Mouse (Mus musculus) heart, embryonic 16.5 days (tissue): ENCODE data around the gene Slc16a5. TPM values are rescaled to one million over a fixed set of nuclear protein-coding genes. Genes with fewer than 3 reads are reported as not detected.
"Not testable (repeated sequence)": the region's sequence is repeated elsewhere in the genome, so short reads cannot be mapped to it uniquely, and the experiment has no call there.

Experiments
- ATAC-seq: fragments of 200-750 bp; cut with Nextera tagmentation; replicated peaks from 2 replicates; pipeline ENCODE4 v1.8.0; 2017; ENCODE audit warnings: moderate number of reproducible peaks; ENCODE audit not compliant: insufficient read depth, low FRiP score; ENCODE audit errors: extremely low read depth
- H3K27ac ChIP-seq: fragments of 300-500 bp; sonication (generic); 2 replicates; pipeline ENCODE4 v1.5.1; 2014; ENCODE audit warnings: mild to moderate bottlenecking, low read length, control low read depth, moderate library complexity
- H3K27me3 ChIP-seq: fragments of 300-500 bp; sonication (generic); 2 replicates; pipeline ENCODE4 v1.6.1; 2014; ENCODE audit warnings: low read length, mixed read lengths; ENCODE audit not compliant: control insufficient read depth, insufficient read depth
- H3K36me3 ChIP-seq: fragments of 300-500 bp; sonication (generic); 2 replicates; pipeline ENCODE4 v1.6.1; 2014; ENCODE audit not compliant: control insufficient read depth, insufficient read depth
- H3K4me1 ChIP-seq: fragments of 300-500 bp; sonication (generic); 2 replicates; pipeline ENCODE4 v1.6.1; 2014; ENCODE audit warnings: low read length, mixed read lengths; ENCODE audit not compliant: control insufficient read depth, insufficient read depth
- H3K4me2 ChIP-seq: fragments of 300-500 bp; sonication (generic); 2 replicates; pipeline ENCODE4 v1.6.1; 2014; ENCODE audit warnings: low read depth, mild to moderate bottlenecking, control low read depth, low read length
- H3K4me3 ChIP-seq: fragments of 300-500 bp; sonication (generic); 2 replicates; pipeline ENCODE4 v1.5.1; 2014; ENCODE audit warnings: mild to moderate bottlenecking, control low read depth, low read length
- H3K9ac ChIP-seq: fragments of 300-500 bp; sonication (generic); 2 replicates; pipeline ENCODE4 v1.6.1; 2014; ENCODE audit warnings: low read length, control low read depth
- H3K9me3 ChIP-seq: fragments of 300-500 bp; sonication (generic); replicated peaks from 2 replicates; pipeline ENCODE4 v1.6.1; 2016; ENCODE audit warnings: low read length; ENCODE audit not compliant: control insufficient read depth
- WGBS: fragments of 180-500 bp; shearing (Covaris S2); extraction: QIAGEN DNeasy Blood & Tissue Kit; methylation state at CpG from one replicate; pipeline ENCODE4 v1.1.7; 2014; 5-methylcytosine and 5-hydroxymethylcytosine counted together
- polyA plus RNA-seq: library from polyadenylated mRNA; unstranded; fragments of >200 nt; fragmentation: Nextera tagmentation; extraction: Ambion mirVana; gene quantifications from 2 replicates; pipeline ENCODE4 v1.2.1, GENCODE M21; 2015

Gene Slc16a5
- polyA plus RNA-seq, 1 experiment from 2014 or later, result 12.9 TPM

DNA sequence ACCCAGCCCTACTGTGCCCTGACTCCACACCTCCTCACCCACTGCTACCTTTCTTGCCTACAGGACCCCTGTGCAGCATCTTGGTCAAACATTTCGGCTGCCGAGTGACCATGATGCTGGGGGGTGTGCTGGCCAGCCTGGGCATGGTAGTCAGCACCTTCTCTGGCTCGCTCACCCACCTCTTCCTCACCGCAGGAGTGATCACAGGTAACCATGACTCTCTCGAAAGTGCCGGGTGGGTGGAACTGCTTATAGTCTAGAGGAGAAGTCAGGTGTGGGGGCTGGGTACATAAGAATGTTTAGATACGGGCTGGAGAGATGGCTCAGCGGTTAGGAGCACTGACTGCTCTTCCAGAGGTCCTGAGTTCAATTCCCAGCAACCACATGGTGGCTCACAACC is 2.6 kb downstream of the Slc16a5 start:
- no peaks in the 10 kb centered on the region for H3K9me3 ChIP-seq
- WGBS, result 86% methylated on average over 8 of the region's 8 CpGs
- H3K4me3 ChIP-seq, result peak overlapping the region; percentile 30
- ATAC-seq, result no peak
- peaks cover 3% of the 10 kb centered on the region; the same call in 1 of the 2 replicates for H3K4me1 ChIP-seq
- no peaks in the 10 kb centered on the region for H3K27me3 ChIP-seq
- H3K27ac ChIP-seq, result no peak overlapping the region; the same call in 1 of the 2 replicates
- H3K4me2 ChIP-seq, result peak overlapping the region; percentile 18; the same call in 1 of the 2 replicates
- H3K36me3 ChIP-seq, result no peaks in the 10 kb centered on the region
- H3K9ac ChIP-seq, result no peak overlapping the region; the same call in 1 of the 2 replicates

DNA sequence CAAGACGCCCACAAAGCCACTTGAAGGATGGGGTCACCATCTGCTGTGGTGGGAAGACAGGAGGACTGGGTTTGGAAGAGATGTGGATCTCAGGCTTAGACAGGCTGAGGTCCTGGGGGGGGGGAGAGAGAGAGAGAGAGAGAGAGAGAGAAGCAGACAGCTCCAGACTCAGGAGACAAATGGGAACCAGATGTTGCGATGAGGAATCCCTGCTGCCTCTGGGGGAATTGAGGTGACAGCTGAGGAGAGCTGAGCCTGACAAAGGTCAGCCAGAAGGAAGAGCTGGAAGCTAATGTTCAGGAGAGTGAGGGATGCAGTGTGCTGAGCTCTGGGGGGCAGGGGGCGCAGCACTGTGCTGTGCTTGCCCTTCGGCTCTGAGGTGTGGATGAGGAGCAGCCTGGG is 4.9 kb downstream of the Slc16a5 start:
- Histone ChIP-seq H3K4me3 (no peak overlapping the region), H3K9ac (no peak overlapping the region), H3K4me2 (no peak overlapping the region), H3K9me3 (no peaks in the 10 kb centered on the region), H3K36me3 (no peaks in the 10 kb centered on the region), H3K27me3 (no peaks in the 10 kb centered on the region), H3K27ac (no peak overlapping the region), H3K4me1 (peaks cover 3% of the 10 kb centered on the region; the same call in 1 of the 2 replicates)
- 38% methylated on average over 4 of the region's 4 CpGs for WGBS
- ATAC-seq, result no peak

- no peaks in the 10 kb centered on the region for H3K9me3 ChIP-seq
- no peak overlapping the region for H3K27ac ChIP-seq
- no peak overlapping the region for H3K4me2 ChIP-seq
- H3K9ac ChIP-seq, result no peak overlapping the region
- H3K27me3 ChIP-seq, result no peaks in the 10 kb centered on the region
- peaks cover 13% of the 10 kb centered on the region for H3K4me1 ChIP-seq
- H3K4me3 ChIP-seq, result no peak overlapping the region
- 71% methylated on average over 7 of the region's 7 CpGs for WGBS
- H3K36me3 ChIP-seq, result no peaks in the 10 kb centered on the region
- no peak for ATAC-seq
Observed at GRCm38 (mm10) chr11:115472183-115472582, 9.9 kb downstream of the Slc16a5 start.

DNA sequence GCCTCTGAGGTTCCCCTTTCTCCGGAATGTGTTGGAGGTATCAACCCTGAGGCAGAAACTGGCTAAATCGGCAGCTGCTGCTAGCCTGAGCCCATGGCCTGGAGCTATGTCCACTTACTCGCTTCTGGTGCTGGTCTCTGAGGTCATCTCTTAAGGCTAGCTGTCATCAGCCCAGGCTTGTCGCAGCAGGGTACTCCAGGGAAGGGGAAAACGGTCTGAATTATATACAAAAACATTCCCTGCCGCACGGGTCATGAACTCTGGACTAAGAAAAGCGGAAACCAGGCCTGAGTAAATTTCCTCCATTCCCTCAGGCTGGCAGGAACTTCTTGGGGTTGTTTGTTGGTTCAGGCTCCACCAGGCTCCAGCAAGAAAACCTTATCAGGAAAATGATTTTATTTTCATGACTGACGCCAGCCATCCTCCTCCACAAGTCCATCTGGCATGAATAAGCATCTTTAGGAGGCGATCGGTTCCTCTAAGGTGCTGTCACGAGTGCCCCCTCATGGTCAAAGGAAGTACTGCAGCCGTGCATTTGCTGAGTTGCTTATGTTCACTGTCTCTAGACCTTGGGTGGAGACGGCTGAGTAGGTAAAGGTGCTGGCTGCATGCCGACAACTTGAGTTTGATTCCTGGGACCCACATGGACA is 11.5 kb downstream of the Slc16a5 start:
- H3K36me3 ChIP-seq, result no peaks in the 10 kb centered on the region
- no peaks in the 10 kb centered on the region for H3K27me3 ChIP-seq
- peak; percentile 46 for ATAC-seq
- H3K4me1 ChIP-seq, result peaks cover 13% of the 10 kb centered on the region
- no peaks in the 10 kb centered on the region for H3K9me3 ChIP-seq
- no peak overlapping the region for H3K9ac ChIP-seq
- 14% methylated on average over 15 of the region's 15 CpGs for WGBS
- H3K27ac ChIP-seq, result peak overlapping the region; percentile 80
- no peak overlapping the region for H3K4me3 ChIP-seq
- H3K4me2 ChIP-seq, result no peak overlapping the region

DNA sequence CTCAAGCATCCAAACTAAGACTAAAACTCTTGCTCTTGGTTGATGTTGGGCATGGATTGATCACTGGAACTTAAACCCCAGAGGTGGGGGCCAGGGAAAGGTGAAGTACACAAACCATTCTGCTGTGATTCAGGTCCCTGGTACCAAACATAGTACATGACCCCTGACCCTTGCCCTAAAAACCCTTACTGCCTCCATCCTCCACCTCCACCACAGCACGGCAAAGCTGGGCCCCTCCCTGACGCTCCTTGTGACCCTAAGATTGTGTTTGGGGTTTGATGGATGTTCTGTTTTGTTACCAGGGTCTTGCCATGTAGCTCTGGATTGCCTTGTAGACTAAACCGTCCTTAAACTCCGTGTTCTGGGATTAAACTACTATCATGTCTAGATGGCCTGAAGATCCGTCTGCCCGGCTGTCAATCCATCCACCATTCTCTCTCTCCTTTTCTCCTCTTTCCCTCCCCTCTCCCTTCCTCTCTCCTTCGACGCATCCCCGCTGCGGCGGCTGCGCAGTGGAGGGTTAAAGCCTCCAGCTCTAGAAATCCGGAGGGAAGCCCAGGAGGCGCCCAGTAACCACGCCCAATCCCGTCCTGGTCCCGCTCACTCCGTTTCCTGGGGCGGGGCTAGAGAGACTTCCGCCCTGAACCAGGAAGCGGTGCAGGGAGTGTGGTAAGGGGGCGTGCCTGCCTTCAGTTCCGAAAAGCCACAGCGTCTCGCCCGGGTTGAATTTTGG is 12.9 kb downstream of the Slc16a5 start, which contains the start of gene Armc7:
Gene Armc7 (plus strand): TSS at position 643 of the 733 bp plus-strand sequence.
- peaks cover 13% of the 10 kb centered on the region for H3K4me1 ChIP-seq
- under 1% methylated on average over 26 of the region's 26 CpGs for WGBS
- peak within 1 kb of the TSS; percentile 73 for H3K4me2 ChIP-seq
- H3K9ac ChIP-seq, result peak within 1 kb of the TSS; percentile 73
- no peaks in the 10 kb centered on the region for H3K9me3 ChIP-seq
- peak within 1 kb of the TSS; percentile 78 for H3K4me3 ChIP-seq
- H3K36me3 ChIP-seq, result no peaks in the 10 kb centered on the region
- H3K27ac ChIP-seq, result peak within 1 kb of the TSS; percentile 74
- H3K27me3 ChIP-seq, result no peaks in the 10 kb centered on the region
- ATAC-seq, result peak; percentile 95

DNA sequence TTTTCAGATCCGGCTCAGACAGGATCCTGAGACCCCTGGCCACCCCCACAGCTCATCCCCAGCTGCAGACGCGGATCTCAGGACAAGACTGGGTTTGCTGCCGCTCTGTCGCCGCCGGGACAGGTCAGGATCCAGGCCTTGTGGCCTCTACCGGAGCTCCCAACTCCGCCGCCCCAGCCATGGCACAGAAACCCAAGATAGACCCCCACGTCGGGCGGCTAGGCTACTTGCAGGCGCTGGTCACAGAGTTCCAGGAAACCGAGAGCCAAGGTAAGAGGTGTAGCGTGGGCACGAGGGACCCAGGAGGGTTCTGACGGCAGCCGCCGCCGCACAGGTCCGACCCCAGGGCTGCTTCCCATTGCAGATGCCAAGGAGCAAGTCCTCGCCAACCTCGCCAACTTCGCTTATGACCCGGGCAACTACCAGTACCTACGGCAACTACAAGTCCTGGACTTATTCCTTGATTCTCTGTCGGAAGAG is 13.5 kb downstream of the Slc16a5 start:
- WGBS, result 4% methylated on average over 28 of the region's 28 CpGs

DNA sequence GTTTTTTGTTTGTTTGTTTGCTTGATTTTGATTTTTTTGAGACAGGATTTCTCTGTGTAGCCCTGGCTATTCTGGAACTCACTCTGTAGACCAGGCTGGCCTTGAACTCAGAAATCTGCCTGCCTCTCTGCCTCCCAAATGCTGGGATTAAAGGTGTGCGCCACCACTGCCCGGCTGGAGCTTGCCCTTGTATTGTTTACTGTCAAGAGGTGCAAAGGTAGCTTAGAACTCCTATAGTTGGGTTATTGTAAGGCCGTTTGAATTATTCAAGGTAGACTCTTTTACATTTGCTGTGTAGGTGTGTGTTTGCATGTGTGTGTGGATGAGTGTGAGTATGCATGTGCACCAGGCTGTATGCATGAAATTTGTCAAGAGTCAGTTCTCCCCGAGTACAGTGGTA is 14.4 kb downstream of the Slc16a5 start:
- H3K9ac ChIP-seq, H3K9me3 ChIP-seq, H3K27me3 ChIP-seq, H3K36me3 ChIP-seq, H3K27ac ChIP-seq, ATAC-seq: not testable (repeated sequence)
- H3K4me2 ChIP-seq, result peak overlapping the region; percentile 73
- H3K4me1 ChIP-seq, result peaks cover 13% of the 10 kb centered on the region
- H3K4me3 ChIP-seq, result peak overlapping the region; percentile 78
- 74% methylated on average over 4 of the region's 4 CpGs for WGBS

More for the DNA sequence above, 13.5 kb downstream of the Slc16a5 start:
- H3K9ac ChIP-seq, result peak overlapping the region; percentile 73
- peak overlapping the region; percentile 78 for H3K4me3 ChIP-seq
- peak; percentile 28; the same call in 1 of the 2 replicates for ATAC-seq
- H3K4me1 ChIP-seq, result peaks cover 13% of the 10 kb centered on the region
- no peaks in the 10 kb centered on the region for H3K9me3 ChIP-seq
- H3K27me3 ChIP-seq, result no peaks in the 10 kb centered on the region
- peak overlapping the region; percentile 73 for H3K4me2 ChIP-seq
- peak overlapping the region; percentile 5; the same call in 1 of the 2 replicates for H3K27ac ChIP-seq
- no peaks in the 10 kb centered on the region for H3K36me3 ChIP-seq

GRCm38 (mm10) chr11:115477388-115477787 is 15.1 kb downstream of the Slc16a5 start:
- H3K36me3 ChIP-seq, H3K4me3 ChIP-seq, ATAC-seq, H3K4me2 ChIP-seq, H3K27ac ChIP-seq, H3K27me3 ChIP-seq, H3K9me3 ChIP-seq, H3K9ac ChIP-seq: not testable (repeated sequence)
- peaks cover 13% of the 10 kb centered on the region for H3K4me1 ChIP-seq
- whole genome bisulfite sequencing, result 75% methylated on average over 7 of the region's 7 CpGs
